Mouse (Mus musculus) cerebellum, adult 2 months (tissue): ENCODE measurements around the gene Ckap4.

Experiments
- CTCF ChIP-seq: fragments of 200-500 bp; IDR thresholded peaks from 2 replicates; pipeline ENCODE4 v1.5.1; 2011; ENCODE audit warnings: low read depth, mild to moderate bottlenecking, control low read depth, low read length, moderate library complexity, borderline replicate concordance; ENCODE audit not compliant: insufficient read depth
- POLR2A ChIP-seq: fragments of 200-500 bp; IDR thresholded peaks from 2 replicates; pipeline ENCODE4 v1.6.1; 2011; ENCODE audit warnings: low read length, control low read depth, borderline replicate concordance; ENCODE audit not compliant: insufficient read depth

DNA sequence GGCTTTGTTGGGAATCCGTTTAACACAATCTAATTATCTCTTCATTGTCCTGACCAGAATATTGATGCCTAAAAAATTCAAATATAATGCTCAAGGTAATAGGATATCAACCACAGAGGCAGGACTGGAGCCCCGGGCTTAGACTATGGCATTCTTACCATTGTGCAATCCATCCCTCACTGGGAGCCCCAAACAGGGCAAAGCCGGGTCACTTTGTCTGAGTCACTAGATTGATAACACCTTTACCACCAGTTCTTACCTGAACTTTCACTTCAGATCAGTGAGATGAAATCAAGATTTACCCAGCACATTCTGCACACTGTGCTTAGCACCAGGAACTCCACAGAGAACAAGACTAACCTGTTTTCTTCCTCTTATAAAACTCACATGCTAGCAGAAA lies 50.3 kb downstream of the Ckap4 start:
- TF ChIP-seq CTCF (no peak), POLR2A (no peak)
